Mouse (Mus musculus): ENCODE measurements around the gene Nfix. TPM values are rescaled to one million over a fixed set of nuclear protein-coding genes. Genes with fewer than 3 reads are reported as not detected.

Nfix gene
- polyA plus RNA-seq, 1 experiment, result not detected

DNA sequence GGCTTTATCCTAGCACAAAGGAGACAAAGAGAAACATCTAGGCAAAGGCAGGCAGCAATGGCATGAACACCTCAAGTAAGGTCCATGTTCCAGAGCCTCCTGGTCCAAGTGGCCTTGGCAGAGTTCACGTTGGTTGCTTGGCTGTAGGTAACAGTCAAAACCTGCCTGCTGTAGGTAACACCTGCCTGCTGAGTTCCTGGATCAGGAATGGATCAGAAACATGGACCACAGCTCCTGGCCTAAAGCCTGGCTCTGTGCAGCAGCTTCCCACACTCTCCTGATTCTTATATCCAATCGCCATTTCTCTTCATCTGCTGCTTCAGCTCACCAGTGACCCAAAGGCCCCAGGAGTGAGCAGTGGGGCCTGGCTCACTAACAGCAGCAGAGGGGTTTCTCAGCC is 65.5 kb downstream of the Nfix start:
- WGBS, result 87% methylated on average over 2 of the region's 2 CpGs
- no peak overlapping the region for H3K4me3 ChIP-seq (ENCODE audit: insufficient read depth, low read depth, low read length)
- TF ChIP-seq CTCF (IDR thresholded peaks at IDR 0.05; ENCODE audit: insufficient read depth, low read depth, low read length), result no peak
- TF ChIP-seq POLR2A (IDR thresholded peaks at IDR 0.05; ENCODE audit: insufficient read depth, low read depth, low read length), result no peak
- H3K4me1 ChIP-seq (ENCODE audit: control insufficient read depth, insufficient read depth, low read length), result peaks cover 52% of the 10 kb centered on the region
- no peak overlapping the region for H3K27ac ChIP-seq (ENCODE audit: insufficient read depth, low read depth, low read length)

DNA sequence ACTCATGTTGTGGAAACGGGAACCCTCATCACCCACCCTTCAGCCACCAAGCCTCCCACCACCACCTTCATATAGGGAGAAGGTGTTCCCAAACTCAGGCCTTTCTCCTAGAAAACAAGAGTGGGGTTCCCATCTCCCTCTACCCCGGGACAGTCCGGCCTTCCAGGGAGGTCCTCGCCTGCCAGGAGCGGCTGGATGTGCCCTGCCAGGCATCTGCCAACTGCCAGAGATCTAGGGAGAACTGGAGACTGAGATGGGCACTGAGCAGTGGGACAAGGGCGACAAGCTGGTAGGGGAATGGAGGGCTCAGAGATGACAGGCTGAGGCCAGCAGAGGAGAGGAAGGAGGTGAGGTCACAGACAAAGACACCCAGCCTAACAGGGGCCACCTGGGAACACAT is 66.2 kb downstream of the Nfix start:
- Histone ChIP-seq H3K27ac (ENCODE audit: insufficient read depth, low read depth, low read length) (no peak overlapping the region), H3K4me3 (ENCODE audit: insufficient read depth, low read depth, low read length) (no peak overlapping the region), H3K4me1 (ENCODE audit: control insufficient read depth, insufficient read depth, low read length) (peaks cover 55% of the 10 kb centered on the region)
- TF ChIP-seq POLR2A (IDR thresholded peaks at IDR 0.05; ENCODE audit: insufficient read depth, low read depth, low read length) (no peak), CTCF (IDR thresholded peaks at IDR 0.05; ENCODE audit: insufficient read depth, low read depth, low read length) (no peak)
- 67% methylated on average over 6 of the region's 6 CpGs for WGBS

DNA sequence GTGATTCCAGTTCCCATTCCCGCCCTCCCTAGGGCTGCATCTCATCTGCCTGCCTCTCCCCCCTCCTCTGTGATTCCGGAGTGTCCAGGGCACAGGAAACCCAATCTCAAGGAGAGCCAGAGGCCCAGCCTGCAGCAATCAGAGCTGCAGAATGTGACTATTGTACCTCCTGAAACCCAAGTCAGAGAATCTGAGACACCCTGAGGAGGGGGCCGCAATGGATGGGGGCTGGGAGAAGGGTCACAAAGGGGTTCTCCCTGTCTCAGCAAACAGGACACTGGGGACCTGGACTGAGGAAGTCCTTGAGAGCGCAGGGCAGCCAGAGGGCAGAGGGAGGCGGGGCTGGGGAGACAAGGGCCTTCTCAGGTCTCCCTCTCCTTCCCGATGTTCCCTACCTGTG is 67.1 kb downstream of the Nfix start:
- peaks cover 48% of the 10 kb centered on the region for H3K4me1 ChIP-seq (ENCODE audit: control insufficient read depth, insufficient read depth, low read length)
- no peak overlapping the region for H3K27ac ChIP-seq (ENCODE audit: insufficient read depth, low read depth, low read length)
- TF ChIP-seq POLR2A (IDR thresholded peaks at IDR 0.05; ENCODE audit: insufficient read depth, low read depth, low read length) (no peak), CTCF (IDR thresholded peaks at IDR 0.05; ENCODE audit: insufficient read depth, low read depth, low read length) (no peak)
- H3K4me3 ChIP-seq (ENCODE audit: insufficient read depth, low read depth, low read length), result no peak overlapping the region
- 58% methylated on average over 6 of the region's 6 CpGs for WGBS

DNA sequence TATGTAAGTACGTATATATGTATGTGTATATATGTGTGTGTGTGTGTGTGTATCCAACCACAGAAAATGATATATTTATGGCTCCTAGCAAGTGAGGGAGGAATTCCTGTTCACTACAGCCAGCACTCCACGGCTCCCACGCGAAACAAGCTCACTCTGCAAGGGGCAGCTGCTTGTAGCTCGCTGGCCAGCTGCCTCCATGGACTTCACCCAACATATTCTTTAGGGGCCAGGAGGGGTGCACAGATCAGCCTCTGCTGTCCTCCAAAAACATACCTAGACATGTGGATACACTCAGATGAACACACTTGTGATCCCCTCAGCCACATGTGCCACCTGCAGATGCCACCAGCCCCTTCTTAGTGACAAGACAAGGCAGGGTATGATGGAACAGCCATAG is 67.6 kb downstream of the Nfix start:
- Histone ChIP-seq H3K4me3 (ENCODE audit: insufficient read depth, low read depth, low read length) (no peak overlapping the region), H3K27ac (ENCODE audit: insufficient read depth, low read depth, low read length) (no peak overlapping the region), H3K4me1 (ENCODE audit: control insufficient read depth, insufficient read depth, low read length) (peaks cover 44% of the 10 kb centered on the region)
- TF ChIP-seq CTCF (IDR thresholded peaks at IDR 0.05; ENCODE audit: insufficient read depth, low read depth, low read length) (no peak), POLR2A (IDR thresholded peaks at IDR 0.05; ENCODE audit: insufficient read depth, low read depth, low read length) (no peak)
- WGBS, result 69% methylated on average over 5 of the region's 5 CpGs

DNA sequence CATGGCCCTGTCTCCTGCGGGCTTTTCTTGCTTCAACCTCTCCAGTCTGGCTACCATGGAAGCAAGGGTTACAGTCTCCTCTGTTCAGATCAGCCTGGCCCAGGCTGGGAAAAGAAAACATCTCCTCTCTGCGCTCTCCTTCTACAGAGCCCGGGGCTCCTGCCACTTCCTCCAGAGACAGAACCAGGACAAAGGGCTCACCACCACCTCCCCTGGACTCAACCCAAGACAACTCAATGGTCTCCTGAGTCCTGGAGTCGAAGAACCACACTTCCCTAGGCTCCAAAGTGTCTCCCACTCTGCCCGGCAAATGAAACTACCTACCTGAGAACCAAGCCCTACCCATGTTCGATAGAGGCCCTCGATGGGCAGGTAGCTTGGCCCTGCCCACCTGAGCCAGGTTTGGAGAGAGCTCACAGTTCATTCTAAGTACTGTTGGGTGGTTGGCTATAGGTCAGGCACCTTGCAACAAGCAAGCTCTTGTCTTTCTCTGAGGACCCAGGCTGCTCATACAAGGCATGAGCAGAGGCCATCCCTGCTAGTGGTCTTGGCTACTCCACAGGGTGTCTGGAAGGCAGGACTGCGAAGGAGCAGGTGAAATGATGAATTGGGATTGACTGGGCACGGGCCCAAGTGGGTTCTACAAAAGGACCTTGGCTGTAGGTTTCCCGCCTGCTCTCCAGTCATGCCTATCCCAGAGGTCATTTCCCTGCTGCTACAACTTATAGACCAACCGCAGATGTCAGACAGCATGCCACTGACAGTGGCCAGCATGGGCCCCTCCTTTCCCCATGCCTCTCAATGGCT is 68.6 kb downstream of the Nfix start:
- Histone ChIP-seq H3K4me1 (ENCODE audit: control insufficient read depth, insufficient read depth, low read length) (peaks cover 44% of the 10 kb centered on the region), H3K27ac (ENCODE audit: insufficient read depth, low read depth, low read length) (no peak overlapping the region), H3K4me3 (ENCODE audit: insufficient read depth, low read depth, low read length) (no peak overlapping the region)
- TF ChIP-seq CTCF (IDR thresholded peaks at IDR 0.05; ENCODE audit: insufficient read depth, low read depth, low read length) (no peak), POLR2A (IDR thresholded peaks at IDR 0.05; ENCODE audit: insufficient read depth, low read depth, low read length) (no peak)
- 72% methylated on average over 11 of the region's 11 CpGs for WGBS

DNA sequence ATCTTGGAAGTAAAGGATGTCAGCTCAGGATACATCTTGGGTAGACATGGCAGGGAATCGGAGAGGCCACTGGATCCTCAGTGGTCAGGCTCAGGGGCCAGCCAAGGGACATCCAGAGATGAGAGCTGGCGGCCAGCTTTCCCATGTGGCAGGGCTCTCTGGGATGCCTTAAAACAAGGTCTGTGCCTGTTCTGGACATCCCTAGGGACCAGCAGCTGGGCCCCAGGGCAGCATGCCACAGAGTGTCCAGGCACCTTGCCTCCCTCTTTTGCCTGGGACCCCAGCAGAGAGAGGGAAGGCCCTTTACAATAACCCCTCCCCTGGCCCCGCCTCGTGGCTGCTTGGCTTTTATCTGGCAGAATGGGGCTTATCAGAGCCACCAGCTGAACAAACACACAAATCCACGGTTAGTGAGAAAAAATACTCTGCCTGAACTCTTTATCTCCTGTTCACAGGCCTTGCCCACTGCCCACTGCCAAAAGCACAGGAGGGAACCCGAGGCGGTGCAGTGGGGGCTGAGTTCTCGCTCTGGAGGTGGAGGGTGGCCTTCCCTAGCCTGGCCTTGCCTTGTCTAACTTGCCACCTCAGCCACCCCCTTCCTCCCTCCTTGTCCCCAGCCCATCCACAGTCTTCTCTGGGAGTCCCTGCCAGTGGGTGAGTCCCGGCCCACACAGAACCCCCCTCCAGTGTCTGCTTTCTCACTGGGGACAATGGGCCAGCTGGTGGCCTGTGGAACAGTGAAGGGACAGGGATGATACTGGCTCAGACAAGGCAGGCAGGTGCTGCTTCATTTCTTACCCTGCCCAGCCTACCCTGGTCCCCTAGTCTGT is 69.4 kb downstream of the Nfix start:
- TF ChIP-seq POLR2A (IDR thresholded peaks at IDR 0.05; ENCODE audit: insufficient read depth, low read depth, low read length), result no peak
- no peak for TF ChIP-seq CTCF (IDR thresholded peaks at IDR 0.05; ENCODE audit: insufficient read depth, low read depth, low read length)
- Histone ChIP-seq H3K27ac (ENCODE audit: insufficient read depth, low read depth, low read length) (peak overlapping the region; percentile 56), H3K4me1 (ENCODE audit: control insufficient read depth, insufficient read depth, low read length) (peaks cover 41% of the 10 kb centered on the region), H3K4me3 (ENCODE audit: insufficient read depth, low read depth, low read length) (no peak overlapping the region)
- WGBS, result 62% methylated on average over 9 of the region's 9 CpGs

DNA sequence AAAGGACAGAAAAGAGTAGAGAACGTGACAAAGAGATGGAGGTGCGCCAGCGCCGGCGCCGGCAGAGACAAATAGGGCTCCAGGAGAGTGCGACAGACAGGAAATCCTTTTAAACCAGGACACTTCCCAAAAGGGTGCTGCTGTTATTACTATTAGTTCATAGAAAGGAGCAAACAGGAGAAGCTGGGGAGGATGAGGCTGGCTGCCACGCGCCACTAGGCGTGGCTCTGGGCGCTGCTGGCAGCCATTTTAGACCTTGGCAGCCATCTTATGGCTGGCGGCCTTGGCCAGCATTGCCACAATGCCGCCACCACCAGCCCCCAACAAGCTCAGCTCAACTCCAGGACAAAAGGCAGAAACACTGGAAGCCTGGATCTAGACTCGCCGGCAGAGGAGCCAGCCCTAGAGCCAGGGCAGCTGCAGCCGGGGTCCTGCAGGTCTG is 70.2 kb downstream of the Nfix start:
- Histone ChIP-seq H3K4me1 (ENCODE audit: control insufficient read depth, insufficient read depth, low read length) (peaks cover 49% of the 10 kb centered on the region), H3K4me3 (ENCODE audit: insufficient read depth, low read depth, low read length) (no peak overlapping the region), H3K27ac (ENCODE audit: insufficient read depth, low read depth, low read length) (peak overlapping the region; percentile 56)
- 69% methylated on average over 16 of the region's 16 CpGs for WGBS
- TF ChIP-seq CTCF (IDR thresholded peaks at IDR 0.05; ENCODE audit: insufficient read depth, low read depth, low read length), result no peak
- no peak for TF ChIP-seq POLR2A (IDR thresholded peaks at IDR 0.05; ENCODE audit: insufficient read depth, low read depth, low read length)

DNA sequence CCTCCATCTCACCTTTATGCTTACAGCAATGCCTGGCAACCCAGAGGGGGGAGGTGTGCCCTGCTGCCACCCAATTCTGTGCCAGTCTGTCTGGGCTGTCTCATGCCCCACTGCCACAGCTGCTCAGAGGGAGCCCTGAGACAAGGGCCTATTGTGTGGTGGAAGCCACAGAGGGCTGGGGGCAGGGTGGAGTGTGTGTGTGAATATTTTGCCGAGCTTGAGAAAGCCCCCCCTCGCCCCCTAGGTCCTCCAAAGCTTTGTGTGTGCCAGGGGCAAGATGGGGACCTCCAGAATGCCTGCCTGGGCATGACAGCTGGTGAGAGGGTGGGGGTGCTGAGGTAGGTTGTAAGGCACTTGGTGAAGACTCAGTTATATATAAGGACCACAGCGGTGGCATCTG is 71.7 kb downstream of the Nfix start:
- Histone ChIP-seq H3K4me1 (ENCODE audit: control insufficient read depth, insufficient read depth, low read length) (peaks cover 56% of the 10 kb centered on the region), H3K27ac (ENCODE audit: insufficient read depth, low read depth, low read length) (no peak overlapping the region), H3K4me3 (ENCODE audit: insufficient read depth, low read depth, low read length) (no peak overlapping the region)
- TF ChIP-seq CTCF (IDR thresholded peaks at IDR 0.05; ENCODE audit: insufficient read depth, low read depth, low read length) (no peak), POLR2A (IDR thresholded peaks at IDR 0.05; ENCODE audit: insufficient read depth, low read depth, low read length) (no peak)
- 42% methylated on average over 3 of the region's 3 CpGs for WGBS

DNA sequence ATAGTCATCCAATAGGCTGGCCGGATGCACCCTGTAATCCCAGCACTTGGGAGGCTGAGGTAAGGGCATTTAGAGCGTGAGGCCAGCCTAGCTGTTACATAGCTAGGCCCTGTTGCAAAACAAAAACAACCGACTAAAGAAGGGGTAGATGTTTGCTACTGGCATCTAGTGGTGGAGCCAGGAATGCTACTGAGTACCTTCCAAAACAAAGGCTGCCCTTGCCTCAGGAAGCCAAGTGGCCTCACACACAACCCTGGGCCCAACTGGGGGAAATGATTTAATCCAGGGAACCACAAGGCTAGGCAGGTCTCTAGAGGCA is 74.2 kb downstream of the Nfix start:
- Histone ChIP-seq H3K4me1 (ENCODE audit: control insufficient read depth, insufficient read depth, low read length) (peaks cover 48% of the 10 kb centered on the region), H3K4me3 (ENCODE audit: insufficient read depth, low read depth, low read length) (no peak overlapping the region), H3K27ac (ENCODE audit: insufficient read depth, low read depth, low read length) (peak overlapping the region; percentile 4; the same call in 1 of the 2 replicates)
- TF ChIP-seq POLR2A (IDR thresholded peaks at IDR 0.05; ENCODE audit: insufficient read depth, low read depth, low read length), result no peak
- 0 out of 2 replicates have a peak, but pooled peaks have one; percentile 5 for TF ChIP-seq CTCF (IDR thresholded peaks at IDR 0.05; ENCODE audit: insufficient read depth, low read depth, low read length)
- WGBS, result 22% methylated on average over 3 of the region's 3 CpGs

All from olfactory bulb, adult 2 months (tissue).